Mouse (Mus musculus) cerebellum, adult 9-11 months (tissue): ENCODE results near the gene Pou2f1.

Experiments
- DNase-seq: peaks from one replicate; pipeline ENCODE4 v3.0.0; 2022

Pou2f1 gene

DNA sequence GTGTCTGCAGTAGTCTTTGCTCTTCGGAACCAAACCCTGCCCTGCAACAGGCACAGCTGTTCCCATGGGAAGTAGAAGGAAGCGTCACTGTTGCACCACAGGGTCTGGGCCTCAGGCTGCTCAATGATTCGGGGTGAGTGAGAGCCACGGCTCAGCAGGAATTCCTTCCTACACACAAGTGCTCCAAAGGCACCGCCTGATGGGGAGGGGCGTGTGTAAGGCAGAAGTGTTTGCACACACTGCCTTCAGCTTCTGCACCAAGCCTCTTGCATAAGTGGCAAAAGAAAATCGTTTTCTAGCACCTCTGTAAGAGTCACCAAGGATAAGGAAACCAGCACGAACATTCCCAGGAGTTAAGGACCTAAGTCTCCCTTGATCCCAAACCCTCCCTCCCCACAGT, 127.8 kb downstream of the Pou2f1 start:
- no peak for DNase-seq

DNA sequence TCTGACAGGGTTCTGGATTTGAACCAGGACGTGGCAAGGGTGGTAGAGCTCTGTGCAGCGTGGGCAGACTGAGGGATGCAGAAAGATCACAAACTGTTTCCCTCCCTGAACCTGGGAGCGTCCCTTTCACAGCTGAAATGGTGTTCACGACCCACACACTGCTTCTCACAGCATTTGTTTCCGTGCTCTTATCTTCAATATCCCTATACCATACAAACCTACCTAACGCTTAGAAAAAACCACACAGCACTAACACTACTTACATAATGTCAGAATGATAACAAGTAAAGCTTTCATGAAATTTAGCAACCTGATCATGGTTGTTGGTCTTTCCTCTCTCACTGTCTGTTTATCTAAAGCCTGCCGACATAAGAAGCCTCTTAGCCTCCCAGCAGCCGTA, 133.8 kb downstream of the Pou2f1 start:
- no peak for DNase-seq

DNA sequence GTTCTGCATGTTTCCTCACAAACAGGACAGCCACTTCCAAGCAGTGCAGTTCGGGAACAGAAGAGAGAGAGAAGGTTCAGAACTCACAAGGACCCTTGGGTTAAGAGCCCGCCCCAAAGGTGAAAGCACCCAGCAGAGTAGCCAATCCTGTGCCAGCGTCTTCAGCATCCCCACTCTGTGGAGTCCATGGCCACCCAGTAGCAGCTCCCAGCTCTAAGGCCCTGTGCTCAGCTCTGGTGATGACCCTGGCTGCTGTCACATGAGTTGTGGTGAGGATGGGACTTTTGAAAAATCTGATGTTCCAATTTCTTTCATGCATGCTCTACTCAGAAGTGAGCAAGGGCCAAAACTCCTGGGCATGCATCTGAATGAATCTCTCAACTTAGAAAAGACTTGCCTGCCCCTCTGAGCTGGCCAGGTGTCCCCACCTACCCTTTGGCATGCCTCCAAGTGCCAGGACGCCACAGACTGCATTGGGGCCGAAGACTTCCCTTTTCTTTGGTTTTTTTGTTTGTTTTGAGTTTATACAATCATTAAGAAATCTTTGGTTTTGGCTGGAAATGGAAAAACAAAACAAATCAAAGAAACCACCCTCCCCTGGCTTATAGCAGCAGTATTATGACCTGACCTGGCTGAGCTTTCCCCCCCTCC, 135.7 kb downstream of the Pou2f1 start:
- no peak for DNase-seq

DNA sequence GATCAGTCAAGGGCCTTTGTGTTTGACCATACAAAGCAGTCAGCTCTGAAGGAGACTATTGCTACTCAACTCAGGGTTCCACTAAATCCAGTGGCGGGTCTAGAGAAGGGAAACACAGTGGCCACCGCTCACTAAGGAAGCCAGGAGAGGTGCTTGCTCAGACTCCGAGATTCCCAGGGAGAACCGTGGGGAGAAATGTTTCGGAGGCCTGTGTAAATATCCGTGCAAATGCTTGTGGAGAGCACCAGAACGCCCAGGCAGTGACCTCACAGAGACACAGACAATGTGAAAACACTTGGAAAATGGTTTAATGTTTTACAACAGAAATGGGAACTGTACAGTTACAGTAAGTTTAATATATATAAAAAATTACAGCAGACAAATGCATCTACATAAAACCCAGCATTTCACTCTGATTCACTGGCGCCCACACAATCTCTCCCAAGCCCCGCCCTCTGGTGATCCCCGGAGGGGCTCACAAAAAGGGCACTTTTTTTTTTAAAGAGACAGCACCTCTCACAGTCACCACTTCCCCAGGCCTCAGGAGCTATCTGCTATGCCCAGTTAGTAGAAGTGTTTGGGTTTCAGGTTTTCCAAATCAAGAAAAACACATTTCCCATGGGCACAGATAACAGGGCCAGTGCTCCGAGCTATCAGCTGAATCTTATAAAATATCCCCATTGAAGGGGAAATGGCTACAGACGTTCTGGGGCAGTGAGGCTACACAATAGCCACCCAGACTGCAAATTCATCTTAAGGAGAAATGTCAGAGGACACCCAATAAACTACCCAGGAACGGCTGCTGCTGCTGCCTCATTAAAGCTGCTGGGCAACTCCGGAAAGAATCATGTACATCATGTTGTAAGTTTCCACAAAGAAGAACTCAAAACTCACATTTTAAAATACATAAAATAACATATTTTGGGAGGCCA, 137.3 kb downstream of the Pou2f1 start:
- no peak for DNase-seq

DNA sequence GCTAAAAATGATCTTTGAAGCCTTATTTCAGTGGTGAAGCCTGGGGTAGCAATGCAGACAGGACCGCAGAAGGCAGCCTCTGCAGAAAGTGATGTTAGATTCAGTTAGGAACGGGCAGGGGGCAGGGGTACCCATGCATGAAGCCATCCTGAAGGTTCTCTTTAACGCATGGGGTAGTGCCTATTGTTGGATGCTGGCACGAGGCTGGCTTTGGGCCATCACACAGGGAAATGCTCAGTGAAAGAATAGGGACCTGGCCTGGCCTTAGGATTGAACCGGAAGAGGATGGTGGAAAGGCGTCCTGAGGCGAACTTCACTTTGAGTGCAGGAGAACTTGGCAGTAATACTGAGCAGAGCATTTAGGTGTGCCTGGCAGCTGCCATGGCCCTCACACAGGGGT, 140.4 kb downstream of the Pou2f1 start:
- no peak for DNase-seq

DNA sequence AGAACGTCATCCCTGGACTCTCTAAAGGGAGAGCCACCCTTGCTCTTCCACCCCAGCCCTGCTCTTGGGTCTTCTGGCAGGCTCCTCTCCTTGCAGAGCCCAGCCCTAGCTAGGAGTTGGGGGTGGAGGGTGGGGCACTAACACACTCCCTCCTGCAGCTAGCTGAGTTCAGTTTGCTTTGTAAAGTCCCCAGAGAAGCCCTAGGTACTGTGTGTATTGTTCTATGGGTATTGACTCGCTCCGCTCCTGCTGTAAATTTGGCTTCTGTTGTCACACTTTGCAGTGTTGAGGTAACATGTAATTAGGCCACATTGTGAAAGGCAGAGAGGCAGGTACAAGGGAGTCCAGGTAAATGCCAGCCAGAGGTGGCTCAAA, 141.3 kb downstream of the Pou2f1 start:
- no peak for DNase-seq

DNA sequence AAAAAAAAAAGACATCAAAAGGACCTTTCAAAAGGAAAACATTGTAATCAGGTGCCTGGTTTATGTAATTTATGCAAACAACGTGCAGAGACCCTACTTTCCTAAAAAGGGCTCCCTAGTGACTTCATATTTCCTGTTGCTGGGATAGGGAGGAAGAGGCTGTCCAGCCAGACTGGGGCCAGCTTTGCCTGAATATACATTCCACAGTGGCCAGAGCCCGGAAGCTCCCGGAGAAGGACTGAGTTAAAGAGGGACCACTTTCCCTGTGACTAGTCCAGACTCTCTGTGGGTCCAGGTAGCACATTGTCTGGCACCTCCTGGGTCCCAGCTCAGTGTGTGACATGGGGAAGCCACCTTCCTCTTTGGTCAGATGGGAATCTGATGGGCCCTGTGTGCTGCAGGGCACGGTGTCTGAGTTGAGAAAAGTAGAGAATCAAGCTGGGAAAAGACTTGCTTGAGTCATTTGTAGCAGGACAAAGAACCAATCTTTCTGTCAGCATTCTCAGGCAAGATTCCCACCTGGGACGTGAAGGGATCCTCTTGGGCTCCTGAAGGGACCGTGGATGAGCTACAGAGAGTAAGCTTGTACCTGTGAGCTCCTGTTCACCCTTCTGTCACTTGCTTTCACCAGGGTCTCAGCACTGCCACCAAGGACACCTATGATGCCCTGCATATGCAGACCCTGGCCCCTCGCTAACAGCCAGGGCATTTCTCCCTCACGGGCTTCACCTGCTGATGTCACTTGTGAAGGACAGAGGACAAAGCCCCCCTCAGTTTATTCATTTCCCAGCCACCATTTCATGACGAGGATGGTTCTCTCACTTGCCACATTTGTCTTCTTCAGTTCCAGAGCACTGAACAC, 141.9 kb downstream of the Pou2f1 start:
- no peak for DNase-seq

DNA sequence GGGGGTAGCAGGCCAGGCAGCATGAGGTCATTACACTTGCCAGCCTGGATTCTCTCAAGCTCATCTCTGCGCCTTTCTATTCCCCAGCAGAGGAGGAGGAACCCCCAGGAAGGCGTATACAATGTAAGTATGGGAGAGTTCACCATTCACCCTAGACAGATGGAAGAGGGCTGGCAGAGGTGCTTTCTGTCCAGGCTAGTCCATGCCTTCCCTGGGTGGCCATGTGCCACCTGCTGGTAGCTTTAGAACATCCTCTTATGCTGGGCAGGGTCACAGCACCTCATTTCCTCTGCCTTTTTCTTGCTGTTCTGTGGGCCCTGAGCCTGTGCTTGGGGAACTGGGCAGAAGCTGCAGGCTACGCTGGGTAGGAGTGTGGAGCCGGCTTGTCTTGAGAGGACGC, 144.1 kb downstream of the Pou2f1 start:
- DNase-seq, result no peak

DNA sequence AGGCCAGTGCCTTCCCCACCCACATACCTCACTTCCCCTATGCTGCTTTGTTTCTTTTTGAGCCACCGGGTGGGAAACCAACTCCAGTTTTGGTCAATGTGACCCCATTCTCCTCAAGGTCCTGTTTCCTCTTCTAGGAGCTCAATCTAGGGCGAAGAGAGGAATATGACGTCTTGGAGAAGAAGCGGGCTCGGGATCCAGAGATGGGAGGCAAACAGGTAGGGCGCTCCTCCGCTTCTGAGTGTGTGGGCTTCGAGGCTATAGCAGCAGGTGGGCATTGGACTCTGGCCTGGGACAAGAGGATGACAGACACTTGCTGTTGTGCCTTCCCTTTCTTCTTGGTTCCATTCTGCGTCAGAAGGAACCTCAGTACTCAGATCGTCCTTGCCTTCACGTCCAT, 145.2 kb downstream of the Pou2f1 start:
- DNase-seq, result no peak

DNA sequence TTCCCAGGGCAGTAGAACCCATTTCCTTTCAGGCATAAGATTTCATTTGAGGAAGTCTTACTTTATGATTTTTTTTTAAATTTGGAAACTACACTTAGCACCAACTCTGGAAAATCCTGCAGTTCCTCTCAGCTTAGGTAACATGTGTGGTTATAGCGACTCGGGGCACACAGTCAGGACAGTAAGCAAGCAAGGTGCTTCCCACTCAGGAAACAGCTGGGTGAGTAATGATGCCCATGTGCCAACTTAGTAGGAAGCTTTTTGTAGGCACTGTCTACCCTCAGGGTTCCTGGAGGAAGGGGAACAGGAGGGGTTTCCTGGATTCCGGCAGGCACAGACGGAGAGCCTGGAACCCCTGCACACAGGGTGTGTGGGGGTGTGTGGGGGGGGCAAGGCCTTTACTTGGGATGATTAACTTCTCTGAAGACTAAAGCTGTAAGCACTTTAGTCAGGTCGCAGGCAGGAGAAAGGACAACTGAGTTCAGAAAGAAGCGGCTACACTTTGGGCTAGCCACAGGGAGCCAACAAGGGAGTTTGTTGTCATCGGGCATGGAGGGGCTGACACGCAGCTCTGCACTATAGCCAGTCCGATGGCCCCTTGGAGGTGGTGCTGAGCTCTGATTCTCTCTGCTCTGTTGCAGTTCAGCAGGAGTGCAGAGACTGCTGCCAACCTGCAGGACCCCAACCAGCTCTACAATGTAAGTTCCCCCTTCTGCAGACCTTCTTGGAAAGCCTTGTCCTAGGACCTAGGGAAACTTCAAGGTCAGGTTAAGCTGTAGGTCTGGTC, 146.5 kb downstream of the Pou2f1 start:
- no peak for DNase-seq

DNA sequence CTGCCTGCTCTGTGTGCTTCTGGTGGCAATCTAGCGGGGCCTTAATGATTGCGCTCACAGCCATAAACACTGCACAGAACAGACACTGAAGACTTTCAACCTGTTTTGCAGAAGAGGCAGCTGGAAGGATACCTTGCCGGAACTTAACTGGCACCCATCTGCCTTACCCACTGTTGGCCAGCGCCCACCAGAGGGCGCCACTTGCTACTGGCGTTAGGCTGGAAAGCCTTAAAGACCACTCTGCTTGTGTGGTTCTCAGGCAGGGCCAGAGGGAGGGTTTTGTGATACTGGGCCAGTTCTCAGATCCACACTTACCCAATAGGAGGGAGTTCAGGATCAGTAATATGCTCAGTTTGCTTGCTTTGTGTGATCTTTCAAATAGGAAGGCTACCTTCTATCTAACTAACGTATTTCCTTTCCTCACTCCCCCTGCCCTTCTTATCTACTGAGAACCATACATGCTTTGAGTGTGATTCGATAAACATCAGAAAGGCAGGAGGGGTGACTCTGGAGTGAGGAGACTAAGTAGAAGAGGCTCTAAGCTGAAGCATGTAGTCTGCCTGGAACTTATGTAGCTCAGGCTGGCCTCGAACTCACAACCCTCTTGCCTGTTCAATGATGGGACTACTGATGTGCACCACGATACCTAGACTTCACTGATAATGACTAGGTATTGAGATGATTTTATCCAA, 148.6 kb downstream of the Pou2f1 start:
- DNase-seq, result peak; percentile 52

DNA sequence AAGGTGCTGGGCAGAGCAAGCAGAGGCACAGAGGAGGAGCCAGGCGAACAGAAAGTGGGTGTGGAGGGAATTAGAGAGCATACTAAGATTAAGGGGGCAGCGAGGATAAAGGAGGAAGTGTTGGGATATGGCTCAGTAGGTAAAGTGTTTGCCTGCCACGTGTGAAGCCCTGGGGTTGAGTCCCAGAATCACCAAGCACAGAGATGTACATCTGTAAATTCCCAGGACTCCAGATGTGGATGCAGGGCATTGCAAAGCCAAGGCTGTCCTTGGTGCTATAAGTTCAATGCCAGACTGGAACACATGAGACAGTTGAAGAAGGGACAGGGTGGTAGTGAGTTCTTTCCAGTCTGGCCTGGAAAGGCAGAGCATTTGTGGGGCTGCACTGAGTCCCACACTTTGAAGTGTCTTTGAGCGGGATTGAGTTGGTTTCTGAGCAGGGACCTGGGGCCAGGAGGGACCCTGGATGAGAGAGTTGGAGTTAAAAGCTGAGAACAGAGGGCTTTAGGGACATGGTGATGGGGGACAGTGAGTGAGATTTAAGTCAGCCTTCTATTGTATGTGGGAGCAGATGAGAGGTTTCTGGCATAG, 149.3 kb downstream of the Pou2f1 start:
- DNase-seq, result no peak

DNA sequence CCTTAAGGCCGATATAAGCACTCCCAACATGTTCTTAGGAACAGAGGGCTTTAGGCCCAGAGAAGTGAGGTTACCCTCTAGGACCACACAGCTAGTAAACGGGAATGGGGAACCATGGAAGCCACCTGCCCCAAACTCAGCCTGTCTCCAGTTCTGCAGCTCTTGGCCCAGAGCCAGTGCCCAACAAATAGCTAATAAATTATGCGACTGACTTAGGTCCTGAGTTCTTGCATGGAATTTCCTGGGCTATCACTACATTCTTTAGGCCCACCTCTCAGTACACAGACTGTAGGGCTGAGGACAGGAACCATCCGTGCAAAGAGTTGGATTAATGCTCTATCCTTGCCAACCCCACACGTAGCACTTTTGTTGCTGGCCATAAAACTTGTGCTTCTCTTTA, 150.3 kb downstream of the Pou2f1 start:
- no peak for DNase-seq

DNA sequence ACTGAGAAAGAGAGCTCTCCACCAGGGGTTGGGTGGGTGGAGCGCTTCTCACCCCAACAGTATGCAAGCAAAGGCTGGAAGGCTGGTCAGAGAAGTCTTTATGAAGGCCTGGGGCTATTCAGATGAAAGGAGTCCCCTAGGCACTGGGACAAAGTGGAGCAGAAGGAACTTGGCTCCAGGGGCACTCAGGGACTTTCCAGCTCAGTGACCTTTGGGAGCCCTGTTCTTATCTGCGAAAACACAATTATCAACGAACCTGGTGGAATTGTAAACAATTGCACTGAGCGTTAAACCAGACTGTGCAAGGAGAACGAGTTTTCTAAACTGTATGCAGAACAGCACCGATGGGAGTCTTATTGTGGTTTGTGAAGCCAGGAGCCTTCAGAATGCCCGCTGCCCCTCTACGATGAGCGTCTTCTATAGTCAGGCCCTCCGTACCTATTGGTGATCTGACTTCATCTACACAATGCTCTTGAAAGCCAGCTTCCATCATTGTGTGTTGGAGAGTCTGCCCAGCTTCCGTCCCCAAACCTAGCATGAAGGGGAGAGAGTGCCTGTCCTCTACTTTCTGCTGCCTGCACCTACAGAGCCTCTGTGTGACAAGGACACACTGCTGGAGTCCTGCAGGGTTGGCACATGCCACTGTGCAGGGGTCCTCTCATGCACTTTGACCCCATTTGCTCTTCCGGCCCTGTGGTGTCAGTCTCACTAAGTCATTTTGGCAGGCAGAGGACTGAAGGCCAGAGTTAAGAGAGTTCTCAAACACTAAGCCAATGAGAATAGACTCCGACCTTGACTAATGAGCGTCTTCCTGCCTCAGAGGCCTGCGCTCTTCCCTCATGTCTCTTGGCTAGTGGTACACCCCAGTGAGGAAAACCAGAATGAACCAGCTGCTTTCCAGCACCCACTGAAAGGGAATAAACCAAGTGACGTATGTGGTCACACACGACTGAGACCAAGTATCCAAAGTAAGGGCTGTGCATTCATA, 152.7 kb downstream of the Pou2f1 start:
- DNase-seq, result no peak

DNA sequence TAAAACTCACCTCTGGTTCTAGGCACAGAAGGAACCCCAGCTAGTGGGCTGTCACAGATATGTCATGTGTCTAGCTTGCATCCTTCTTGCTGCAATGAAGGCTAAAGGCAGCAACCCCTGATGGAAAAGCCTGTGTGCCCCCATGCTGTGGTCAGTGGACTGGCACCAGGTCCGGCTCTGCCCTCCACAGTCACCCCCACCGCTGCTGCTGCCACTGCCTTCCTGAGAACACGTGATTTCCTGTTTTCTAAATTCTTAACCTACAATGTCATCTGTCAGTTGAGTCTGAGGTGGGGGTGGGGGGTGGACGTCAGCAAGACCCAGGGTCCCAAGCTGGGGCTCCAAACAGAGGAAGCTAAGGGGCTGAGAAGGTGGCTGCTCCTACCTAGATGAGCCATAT, 153.6 kb downstream of the Pou2f1 start:
- DNase-seq, result no peak

DNA sequence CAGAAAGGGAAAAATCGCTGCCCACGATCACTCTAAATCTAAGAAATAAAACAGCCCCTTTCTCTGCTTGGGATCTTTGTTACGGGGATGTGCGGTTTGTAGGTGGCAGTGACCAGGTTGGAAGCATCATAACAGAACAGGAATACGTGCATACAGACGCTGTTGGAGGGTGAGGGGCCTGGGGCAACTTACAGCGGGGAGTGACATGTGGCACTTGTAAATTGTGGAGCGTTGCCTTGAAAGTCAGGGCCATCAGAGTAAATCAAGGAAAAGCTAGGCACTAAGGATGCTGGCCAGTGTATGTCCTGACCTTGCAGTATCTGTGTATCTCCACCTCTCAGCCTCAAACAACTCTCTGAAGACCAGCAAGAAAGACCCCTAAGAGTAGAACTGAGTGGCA, 154.1 kb downstream of the Pou2f1 start:
- DNase-seq, result no peak

DNA sequence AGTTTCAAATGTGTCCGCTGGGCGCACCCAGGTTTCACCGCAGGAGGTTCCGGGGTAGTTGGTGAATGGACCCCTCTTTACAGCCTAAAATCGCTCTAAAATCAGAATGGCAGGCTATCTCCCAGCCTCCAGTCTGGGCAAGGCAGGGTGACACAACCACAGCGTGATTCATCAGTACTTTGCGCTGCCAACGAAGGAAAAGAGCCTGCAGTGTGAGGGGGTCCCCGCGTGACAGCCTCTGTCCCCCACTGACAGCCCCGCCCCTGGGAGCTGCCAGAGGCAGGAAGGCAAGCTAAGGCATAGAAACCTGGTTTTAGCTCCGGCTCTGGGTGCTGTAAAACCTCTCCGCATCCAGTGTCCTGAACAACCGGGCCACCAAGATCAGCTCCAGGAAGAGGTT, 157.1 kb downstream of the Pou2f1 start:
- no peak for DNase-seq

DNA sequence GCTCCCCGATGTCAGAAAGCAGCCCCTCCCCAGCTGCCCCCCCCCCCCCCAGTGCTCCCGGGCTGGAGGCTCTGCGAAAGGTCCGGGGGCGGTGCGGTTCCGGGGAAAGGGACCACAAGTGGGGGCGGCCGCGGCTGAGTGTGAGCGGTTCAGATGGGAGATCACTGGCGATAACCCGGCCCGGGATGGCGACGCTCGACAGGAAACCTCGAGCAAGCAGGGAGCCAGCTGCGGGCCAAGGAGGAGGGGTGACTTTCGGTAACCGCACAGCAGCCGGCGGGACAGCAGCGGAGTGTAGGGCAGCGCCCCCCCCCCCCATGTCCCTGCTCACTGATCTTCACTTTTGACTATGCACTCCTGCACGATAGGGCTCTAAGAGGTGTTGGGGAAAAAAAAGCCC, 157.5 kb downstream of the Pou2f1 start:
- DNase-seq, result no peak

DNA sequence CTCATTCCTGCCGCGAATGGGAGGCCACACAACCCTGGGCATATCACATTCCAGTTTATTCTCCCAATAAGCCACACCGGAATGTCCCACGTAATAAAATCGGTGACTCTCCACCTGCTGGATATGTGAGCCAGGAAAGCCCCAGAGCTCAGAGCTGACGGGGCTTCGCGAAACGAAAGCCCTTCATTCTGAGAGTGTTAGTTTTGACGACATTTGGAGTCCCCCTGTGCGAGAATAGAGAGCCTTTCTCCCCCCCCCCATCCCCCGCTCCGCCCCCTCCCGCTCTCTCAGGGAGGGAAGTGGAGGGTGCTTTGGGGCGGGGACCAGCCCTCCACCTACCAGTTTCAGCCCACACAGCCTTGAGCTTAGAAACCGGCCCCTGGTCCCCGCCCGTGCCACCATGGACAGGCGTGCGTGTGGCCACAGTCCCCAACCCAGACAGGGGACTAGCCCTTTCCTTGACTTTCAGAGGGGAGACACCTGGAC, 158.0 kb downstream of the Pou2f1 start:
- no peak for DNase-seq

DNA sequence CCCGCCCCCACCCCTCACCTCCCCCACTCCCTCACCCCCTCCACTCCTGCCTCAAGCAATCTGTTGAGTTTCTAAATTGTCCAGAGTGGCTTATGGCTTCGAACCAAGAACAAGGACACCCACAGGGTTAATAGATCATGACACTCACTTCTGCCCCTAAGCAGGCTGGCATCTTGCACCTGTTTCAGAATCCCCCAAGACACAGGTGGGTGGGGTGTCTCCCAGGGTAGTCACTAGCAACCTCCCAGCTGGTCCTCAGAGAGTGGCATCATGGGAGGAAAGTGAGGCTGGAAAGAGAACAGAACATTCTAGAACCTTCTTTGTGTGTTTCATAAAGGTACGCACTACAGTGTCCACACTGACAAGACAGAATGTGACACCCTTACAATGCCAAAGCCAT, 158.9 kb downstream of the Pou2f1 start:
- no peak for DNase-seq
